Comparison of ENCODE assay signal across 12 mouse cellular contexts in the genomic region with DNA sequence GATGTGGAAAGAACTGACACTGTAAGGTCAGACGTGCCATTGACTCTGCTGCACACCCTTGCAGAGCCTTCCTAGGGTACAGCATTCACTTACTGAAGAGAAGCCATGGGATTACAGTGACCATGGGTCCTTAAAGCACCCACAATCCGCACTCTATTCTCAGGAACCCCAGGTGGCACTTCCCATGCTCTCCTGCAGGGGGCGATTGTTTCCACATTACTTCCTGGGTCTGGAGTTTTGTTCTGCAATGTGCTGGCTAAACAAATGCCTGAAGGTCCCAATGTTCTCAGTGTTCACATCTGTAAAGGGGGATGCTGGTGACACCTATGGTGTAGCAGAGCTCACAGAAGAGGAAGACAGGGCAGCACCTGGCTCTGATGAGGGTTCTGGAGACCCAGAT.
A peak's percentile ranks its signal among the peaks of the same experiment; 100 is the strongest.
DNase-seq lines count a peak whose midpoint lies in the region; ATAC-seq and TF ChIP-seq lines count a peak whose summit lies in the region.
"Had no signal": no experiment of that assay in that cellular context is flagged by ENCODE, and none has a peak within 500 bp of the region (broad histone marks: within the 10 kb centered on the region; RNA-seq: fewer than 3 reads in every experiment).

No protein-coding gene starts in this region.

- peak; percentile 32 for DNase-seq in embryo, embryonic 10.5 days (ENCODE audit: low spot score)
- DNase-seq in embryo, embryonic 9.5 days (ENCODE audit: extremely low spot score), result no peak
- no peak for DNase-seq in liver, postnatal 0 days
- peak; percentile 23 for DNase-seq in thymus, postnatal 0 days (ENCODE audit: low spot score)
- no peak for DNase-seq in forebrain, embryonic 10.5 days (ENCODE audit: extremely low spot score, low spot score)
- no peak for DNase-seq in heart, postnatal 25 days (ENCODE audit: low spot score)
- DNase-seq: adrenal gland, adult 2 months; left cerebral cortex, postnatal 4 days had no signal

- no peaks in the 10 kb centered on the region for H3K27me3 ChIP-seq in liver, postnatal 0 days (ENCODE audit: insufficient read depth, low read length)
- no peaks in the 10 kb centered on the region for H3K27me3 ChIP-seq in liver, embryonic 12.5 days (replicated peaks)
- peaks cover 42% of the 10 kb centered on the region for H3K27me3 ChIP-seq in forebrain, embryonic 10.5 days (ENCODE audit: poor library complexity, severe bottlenecking)
- H3K27me3 ChIP-seq: CH12.LX had no signal

- H3K9me3 ChIP-seq in liver, postnatal 0 days (ENCODE audit: low read length), result no peaks in the 10 kb centered on the region
- H3K9me3 ChIP-seq in liver, embryonic 12.5 days (replicated peaks), result no peaks in the 10 kb centered on the region
- no peaks in the 10 kb centered on the region; the same call in 1 of the 2 replicates for H3K9me3 ChIP-seq in forebrain, embryonic 10.5 days
- H3K9me3 ChIP-seq: heart, embryonic 15.5 days had no signal

- intact Hi-C loops in heart, postnatal 25 days (cut with DNase I), result no loop called here

- no peak overlapping the region for H3K4me3 ChIP-seq in liver, postnatal 0 days (ENCODE audit: low read depth, low read length)
- H3K4me3 ChIP-seq in liver, embryonic 12.5 days, result no peak overlapping the region
- H3K4me3 ChIP-seq in bone marrow, adult 2 months (replicated peaks; ENCODE audit: control insufficient read depth, low read depth, low read length), result no peak overlapping the region
- no peak overlapping the region for H3K4me3 ChIP-seq in forebrain, embryonic 10.5 days
- H3K4me3 ChIP-seq: heart, embryonic 15.5 days had no signal

- no peak overlapping the region for H3K4me2 ChIP-seq in liver, postnatal 0 days (ENCODE audit: low read depth, low read length)
- no peak overlapping the region for H3K4me2 ChIP-seq in liver, embryonic 12.5 days
- H3K4me2 ChIP-seq: heart, embryonic 15.5 days had no signal

- no peak for ATAC-seq in liver, postnatal 0 days
- no peak for ATAC-seq in liver, embryonic 12.5 days

- no peak overlapping the region for H3K9ac ChIP-seq in liver, postnatal 0 days (replicated peaks)
- H3K9ac ChIP-seq in liver, embryonic 12.5 days, result no peak overlapping the region
- H3K9ac ChIP-seq: heart, embryonic 15.5 days had no signal

- H3K36me3 ChIP-seq in liver, postnatal 0 days (replicated peaks; ENCODE audit: insufficient read depth, low read length), result no peaks in the 10 kb centered on the region
- no peaks in the 10 kb centered on the region for H3K36me3 ChIP-seq in liver, embryonic 12.5 days
- H3K36me3 ChIP-seq in forebrain, embryonic 10.5 days (replicated peaks), result no peaks in the 10 kb centered on the region
- H3K36me3 ChIP-seq: heart, embryonic 15.5 days had no signal

- 50% methylated on average over 3 of the region's 3 CpGs for WGBS in liver, postnatal 0 days (ENCODE audit: insufficient replicate concordance)
- WGBS in liver, embryonic 12.5 days (ENCODE audit: insufficient replicate concordance), result 41% methylated on average over 3 of the region's 3 CpGs
- WGBS in bone marrow, adult 2 months, result 54% methylated on average over 3 of the region's 3 CpGs
- 76% methylated on average over 3 of the region's 3 CpGs for WGBS in forebrain, embryonic 10.5 days

- peak; percentile 53 for TF ChIP-seq CTCF in liver, postnatal 0 days (IDR thresholded peaks at IDR 0.05; ENCODE audit: low read depth)
- peak; percentile 43 for TF ChIP-seq CTCF in bone marrow, adult 2 months (IDR thresholded peaks at IDR 0.05; ENCODE audit: control insufficient read depth, insufficient read depth, low read length)

- H3K4me1 ChIP-seq in liver, postnatal 0 days (ENCODE audit: insufficient read depth), result no peaks in the 10 kb centered on the region
- no peaks in the 10 kb centered on the region for H3K4me1 ChIP-seq in liver, embryonic 12.5 days
- no peaks in the 10 kb centered on the region for H3K4me1 ChIP-seq in bone marrow, adult 2 months (ENCODE audit: control insufficient read depth, insufficient read depth, low read length)
- H3K4me1 ChIP-seq in forebrain, embryonic 10.5 days, result peaks cover 18% of the 10 kb centered on the region
- H3K4me1 ChIP-seq: heart, embryonic 15.5 days had no signal

- no peak overlapping the region for H3K27ac ChIP-seq in liver, postnatal 0 days (ENCODE audit: low read depth)
- H3K27ac ChIP-seq in liver, embryonic 12.5 days, result no peak overlapping the region
- no peak overlapping the region for H3K27ac ChIP-seq in bone marrow, adult 2 months (ENCODE audit: control insufficient read depth, insufficient read depth, low read depth, low read length, poor library complexity)
- no peak overlapping the region for H3K27ac ChIP-seq in forebrain, embryonic 10.5 days
- H3K27ac ChIP-seq: heart, embryonic 15.5 days had no signal

- TF ChIP-seq POLR2A in bone marrow, adult 2 months (IDR thresholded peaks at IDR 0.05; ENCODE audit: borderline replicate concordance, control insufficient read depth, low read depth, low read length), result no peak

- TF ChIP-seq EP300 in liver, postnatal 0 days (IDR thresholded peaks at IDR 0.05; ENCODE audit: low read depth), result no peak

Comparison
In these comparisons a context has a peak if more than half of its experiments do, and no peak if none do; other contexts are left out.
1. DNase-seq: peak in embryo, embryonic 10.5 days (single experiment) and thymus, postnatal 0 days (single experiment); none in embryo, embryonic 9.5 days (single experiment), liver, postnatal 0 days (single experiment), forebrain, embryonic 10.5 days (single experiment) and heart, postnatal 25 days (single experiment).